Mouse (Mus musculus) liver, embryonic 16.5 days (tissue): ENCODE measurements around the gene Psmc4. TPM values are rescaled to one million over a fixed set of nuclear protein-coding genes. Genes with fewer than 3 reads are reported as not detected.
A peak's percentile ranks its signal among the peaks of the same experiment; 100 is the strongest.

Experiments used
- ATAC-seq: fragments of 200-750 bp; cut with Nextera tagmentation; 2 replicates; pipeline ENCODE4 v1.8.0; 2017; ENCODE audit warnings: low read depth, mild to moderate bottlenecking, moderate number of reproducible peaks, moderate library complexity
- H3K27ac ChIP-seq: fragments of 300-500 bp; sonication (generic); 2 replicates; pipeline ENCODE4 v1.5.1; 2014; ENCODE audit warnings: mild to moderate bottlenecking, low read length
- H3K27me3 ChIP-seq: fragments of 300-500 bp; sonication (generic); 2 replicates; pipeline ENCODE4 v1.6.1; 2014; ENCODE audit warnings: low read depth, low read length, mixed read lengths; ENCODE audit not compliant: control insufficient read depth, insufficient read depth
- H3K36me3 ChIP-seq: fragments of 300-500 bp; sonication (generic); 2 replicates; pipeline ENCODE4 v1.6.1; 2014; ENCODE audit warnings: mild to moderate bottlenecking; ENCODE audit not compliant: control insufficient read depth, insufficient read depth
- H3K4me1 ChIP-seq: fragments of 300-500 bp; sonication (generic); 2 replicates; pipeline ENCODE4 v1.6.1; 2014; ENCODE audit warnings: low read depth, low read length, mixed read lengths; ENCODE audit not compliant: control insufficient read depth
- H3K4me2 ChIP-seq: fragments of 300-500 bp; sonication (generic); 2 replicates; pipeline ENCODE4 v1.6.1; 2014; ENCODE audit warnings: low read depth, low read length, mixed read lengths
- H3K4me3 ChIP-seq: fragments of 300-500 bp; sonication (generic); 2 replicates; pipeline ENCODE4 v1.5.1; 2014; ENCODE audit warnings: low read depth, mild to moderate bottlenecking, low read length
- H3K9ac ChIP-seq: fragments of 300-500 bp; sonication (generic); 2 replicates; pipeline ENCODE4 v1.6.1; 2014; ENCODE audit warnings: low read depth, low read length
- H3K9me3 ChIP-seq: fragments of 300-500 bp; sonication (generic); replicated peaks from 2 replicates; pipeline ENCODE4 v1.6.1; 2016; ENCODE audit warnings: low read length; ENCODE audit not compliant: control insufficient read depth
- WGBS: fragments of 180-500 bp; shearing (Covaris S2); extraction: QIAGEN DNeasy Blood & Tissue Kit; methylation state at CpG from one replicate; pipeline ENCODE4 v1.1.7; 2014; ENCODE audit not compliant: insufficient replicate concordance; 5-methylcytosine and 5-hydroxymethylcytosine counted together
- polyA plus RNA-seq: library from polyadenylated mRNA; unstranded; fragments of >200 nt; fragmentation: Nextera tagmentation; extraction: Ambion mirVana; gene quantifications from 2 replicates; pipeline ENCODE4 v1.2.1, GENCODE M21; 2015

The Psmc4 gene
- polyA plus RNA-seq, 1 experiment from 2014 or later, result 114 TPM

- no peak for ATAC-seq
- Histone ChIP-seq H3K27ac (no peak overlapping the region), H3K9me3 (no peaks in the 10 kb centered on the region), H3K36me3 (no peaks in the 10 kb centered on the region), H3K4me2 (no peak overlapping the region), H3K27me3 (no peaks in the 10 kb centered on the region), H3K9ac (no peak overlapping the region), H3K4me3 (no peak overlapping the region), H3K4me1 (no peaks in the 10 kb centered on the region; the same call in 1 of the 2 replicates)
- WGBS, result 91% methylated on average over 1 of the region's 1 CpGs
Observed at GRCm38 (mm10) chr7:28059972-28060371, 10.1 kb upstream of the Psmc4 start.

DNA sequence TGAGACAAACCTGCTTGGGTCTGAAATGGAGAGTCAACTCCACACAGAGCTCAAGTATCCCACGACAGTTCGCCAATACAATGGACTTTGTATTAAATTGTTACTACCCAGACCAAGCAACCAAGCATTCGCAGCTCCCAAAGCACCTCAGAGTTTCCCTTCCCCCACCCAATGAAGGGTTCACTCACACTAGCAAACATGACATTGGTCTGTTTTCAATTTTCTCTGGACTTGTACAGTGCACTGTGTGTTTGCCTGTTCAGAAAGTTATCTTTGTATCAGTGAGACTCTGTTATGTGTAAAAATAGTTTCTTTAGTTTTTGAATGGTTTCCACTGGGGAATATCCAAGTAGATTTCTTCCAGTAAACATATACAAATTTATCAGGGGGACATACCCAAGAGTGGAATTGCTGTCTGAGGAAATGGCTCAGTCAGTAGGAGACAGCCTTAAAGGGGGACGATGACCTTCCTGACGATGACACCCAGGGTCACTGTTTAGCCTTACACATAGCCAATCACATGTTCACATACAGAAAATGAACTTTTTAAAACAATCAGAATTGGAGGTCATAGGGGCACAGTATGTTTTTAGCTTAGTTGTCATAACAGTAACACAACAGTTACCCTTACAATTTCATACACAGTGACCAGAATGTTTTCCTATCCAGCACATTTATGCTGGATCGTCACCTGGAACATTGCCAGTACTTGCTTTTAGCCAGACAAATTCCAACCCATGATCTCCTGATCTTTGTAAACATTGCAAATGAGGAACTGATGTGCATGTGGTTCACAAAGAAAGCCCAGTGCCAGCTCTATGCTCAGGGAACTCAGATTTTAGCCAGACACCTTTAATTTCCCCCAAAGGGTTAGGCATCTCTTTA is 3.4 kb upstream of the Psmc4 start:
- H3K36me3 ChIP-seq, result peaks cover 5% of the 10 kb centered on the region
- no peak overlapping the region for H3K9ac ChIP-seq
- 55% methylated on average over 6 of the region's 6 CpGs for WGBS
- no peaks in the 10 kb centered on the region for H3K9me3 ChIP-seq
- H3K4me1 ChIP-seq, result peaks cover 13% of the 10 kb centered on the region
- H3K27me3 ChIP-seq, result no peaks in the 10 kb centered on the region
- H3K4me2 ChIP-seq, result no peak overlapping the region
- no peak for ATAC-seq
- no peak overlapping the region for H3K4me3 ChIP-seq
- no peak overlapping the region for H3K27ac ChIP-seq

DNA sequence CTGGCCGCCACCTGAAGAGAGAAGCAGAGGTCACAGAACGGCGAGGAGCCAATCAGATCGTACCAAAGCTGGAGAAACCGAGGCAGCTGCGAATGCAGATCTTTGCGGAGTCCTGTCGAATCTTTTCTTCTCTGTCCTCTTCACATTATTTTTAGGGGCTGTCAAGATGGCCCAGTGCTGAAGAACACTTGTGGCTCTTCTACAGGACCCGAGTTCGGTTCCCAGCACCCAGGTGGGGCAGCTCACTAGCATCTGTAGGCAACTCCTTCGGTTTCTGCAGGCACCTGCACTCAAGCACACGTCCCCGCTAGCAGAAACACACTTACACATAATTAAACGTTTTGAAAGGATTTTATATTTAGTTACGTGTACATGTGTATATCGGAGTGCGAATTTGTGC is 683 bp upstream of the Psmc4 start:
- peak overlapping the region; percentile 36 for H3K4me2 ChIP-seq
- no peak for ATAC-seq
- no peak overlapping the region for H3K27ac ChIP-seq
- no peaks in the 10 kb centered on the region for H3K27me3 ChIP-seq
- peaks cover 25% of the 10 kb centered on the region for H3K36me3 ChIP-seq
- 49% methylated on average over 17 of the region's 17 CpGs for WGBS
- peaks cover 13% of the 10 kb centered on the region for H3K4me1 ChIP-seq
- peak overlapping the region; percentile 75; the same call in 1 of the 2 replicates for H3K4me3 ChIP-seq
- H3K9ac ChIP-seq, result peak overlapping the region; percentile 44; the same call in 1 of the 2 replicates
- no peaks in the 10 kb centered on the region for H3K9me3 ChIP-seq

- Histone ChIP-seq H3K4me1 (peaks cover 9% of the 10 kb centered on the region), H3K27me3 (no peaks in the 10 kb centered on the region), H3K27ac (no peak overlapping the region), H3K4me3 (no peak overlapping the region), H3K9ac (no peak overlapping the region), H3K36me3 (peaks cover 45% of the 10 kb centered on the region), H3K9me3 (no peaks in the 10 kb centered on the region), H3K4me2 (no peak overlapping the region)
- ATAC-seq, result no peak
- WGBS, result 82% methylated on average over 4 of the region's 4 CpGs
Observed at GRCm38 (mm10) chr7:28044524-28044923, 5.4 kb downstream of the Psmc4 start.

GRCm38 (mm10) chr7:28014445-28014810 is 35.5 kb downstream of the Psmc4 start:
- H3K9ac ChIP-seq, result peak overlapping the region; percentile 73

GRCm38 (mm10) chr7:28013549-28014444 is 36.1 kb downstream of the Psmc4 start, which contains the start of gene Zfp850:
TSS of gene Zfp850 (minus strand) at chr7:28014115.
- no peaks in the 10 kb centered on the region for H3K36me3 ChIP-seq
- peak within 1 kb of the TSS; percentile 73 for H3K9ac ChIP-seq
- H3K4me3 ChIP-seq, result peak within 1 kb of the TSS; percentile 80
- under 1% methylated on average over 47 of the region's 47 CpGs for WGBS
- no peaks in the 10 kb centered on the region for H3K9me3 ChIP-seq
- peak within 1 kb of the TSS; percentile 24; the same call in 1 of the 2 replicates for H3K27ac ChIP-seq
- H3K4me2 ChIP-seq, result peak within 1 kb of the TSS; percentile 87
- peak; percentile 84 for ATAC-seq
- H3K27me3 ChIP-seq, result no peaks in the 10 kb centered on the region
- H3K4me1 ChIP-seq, result peaks cover 4% of the 10 kb centered on the region

More at GRCm38 (mm10) chr7:28014445-28014810, 35.5 kb downstream of the Psmc4 start:
- Histone ChIP-seq H3K27me3 (no peaks in the 10 kb centered on the region), H3K4me2 (peak overlapping the region; percentile 87), H3K9me3 (no peaks in the 10 kb centered on the region), H3K36me3 (no peaks in the 10 kb centered on the region), H3K4me1 (peaks cover 4% of the 10 kb centered on the region), H3K4me3 (peak overlapping the region; percentile 80), H3K27ac (no peak overlapping the region)
- ATAC-seq, result no peak
- 20% methylated on average over 7 of the region's 7 CpGs for WGBS

DNA sequence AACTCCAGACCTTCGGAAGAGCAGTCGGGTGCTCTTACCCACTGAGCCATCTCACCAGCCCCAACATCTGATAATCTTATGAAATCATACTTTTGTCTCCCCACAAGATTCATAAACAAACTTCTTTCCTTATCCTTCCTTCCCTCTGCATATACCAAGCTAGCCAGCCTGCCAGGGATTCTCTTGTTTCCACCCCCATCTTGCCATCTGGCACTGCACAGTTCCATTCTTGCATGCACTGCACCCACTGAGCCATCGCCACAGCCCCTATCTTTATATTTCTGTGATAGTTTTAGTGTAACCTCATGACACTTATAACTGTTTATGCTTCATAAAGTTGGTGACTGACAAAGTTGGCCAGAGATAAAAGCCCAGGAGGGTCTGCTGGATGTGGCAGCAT is 39.6 kb downstream of the Psmc4 start:
- 81% methylated on average over 3 of the region's 3 CpGs for WGBS
- no peaks in the 10 kb centered on the region for H3K9me3 ChIP-seq
- peaks cover 4% of the 10 kb centered on the region for H3K4me1 ChIP-seq
- H3K4me3 ChIP-seq, result no peak overlapping the region
- H3K9ac ChIP-seq, result no peak overlapping the region
- H3K27ac ChIP-seq, result no peak overlapping the region
- no peak for ATAC-seq
- no peaks in the 10 kb centered on the region for H3K27me3 ChIP-seq
- no peak overlapping the region for H3K4me2 ChIP-seq
- H3K36me3 ChIP-seq, result no peaks in the 10 kb centered on the region
